Mouse (Mus musculus) activated CD4-positive, CD25-positive, alpha-beta regulatory T cell (primary cell): ENCODE data around the gene Rbm39. TPM values are rescaled to one million over a fixed set of nuclear protein-coding genes. Genes with fewer than 3 reads are reported as not detected.

Experiments used
- polyA plus RNA-seq, 2 experiments: library from polyadenylated mRNA; unstranded; fragments of 100-300 nt; shearing (Covaris generic); gene quantifications; one replicate each; pipeline ENCODE4 v1.2.1; 2017

Rbm39 gene
- 100 to 1,000 TPM; 791 to 895 TPM for polyA plus RNA-seq

DNA sequence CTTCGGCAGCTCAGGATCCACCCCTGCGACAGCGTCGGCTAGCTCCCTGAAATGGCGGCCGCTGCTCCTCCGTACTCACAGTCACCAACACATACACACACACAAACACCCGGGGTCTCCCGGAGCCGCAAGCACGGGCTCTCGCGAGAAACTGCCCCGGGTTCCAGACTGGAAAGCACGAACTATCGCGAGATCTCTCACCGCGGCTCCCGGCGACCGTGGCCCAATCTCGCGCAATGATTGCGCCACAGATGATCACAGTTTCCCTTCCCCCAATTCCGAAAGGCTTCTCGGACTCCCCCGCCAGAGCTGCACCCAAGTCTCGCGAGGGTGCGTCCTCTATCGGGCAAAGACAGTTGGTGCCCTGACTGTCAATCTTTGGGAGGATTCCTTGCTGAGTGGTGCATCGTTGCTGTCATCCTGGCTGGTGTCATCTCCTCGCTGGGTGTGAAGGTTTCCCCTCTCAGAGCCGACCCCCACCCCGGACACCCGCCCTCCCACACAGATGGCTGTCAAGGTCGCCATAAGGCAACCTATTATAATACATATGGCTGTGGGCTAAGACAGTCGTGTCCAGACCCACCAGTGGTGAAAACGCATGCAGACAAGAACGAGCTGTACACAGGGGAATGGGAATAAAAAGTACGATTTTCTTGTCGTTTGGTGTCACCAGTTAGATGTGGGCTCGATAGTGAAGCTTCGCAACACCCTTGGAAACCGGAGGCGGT, at the start of gene Rbm39:
TSS of gene Rbm39 (minus strand) at position 145 of the 728 bp plus-strand sequence.

GRCm38 (mm10) chr2:156196302-156197128, 16.5 kb upstream of the Rbm39 start, which contains the start of gene Phf20:
TSS of gene Phf20 (plus strand) at chr2:156196466.

GRCm38 (mm10) chr2:156143953-156144724, 35.9 kb downstream of the Rbm39 start, which contains the start of the genes Romo1 and Nfs1:
TSS of gene Romo1 (plus strand) at chr2:156144039.
TSS of gene Nfs1 (minus strand) at chr2:156144186.

GRCm38 (mm10) chr2:156126992-156127391, 53.0 kb downstream of the Rbm39 start, which contains the start of gene Gm28036:
TSS of gene Gm28036 (minus strand) at chr2:156127092.

DNA sequence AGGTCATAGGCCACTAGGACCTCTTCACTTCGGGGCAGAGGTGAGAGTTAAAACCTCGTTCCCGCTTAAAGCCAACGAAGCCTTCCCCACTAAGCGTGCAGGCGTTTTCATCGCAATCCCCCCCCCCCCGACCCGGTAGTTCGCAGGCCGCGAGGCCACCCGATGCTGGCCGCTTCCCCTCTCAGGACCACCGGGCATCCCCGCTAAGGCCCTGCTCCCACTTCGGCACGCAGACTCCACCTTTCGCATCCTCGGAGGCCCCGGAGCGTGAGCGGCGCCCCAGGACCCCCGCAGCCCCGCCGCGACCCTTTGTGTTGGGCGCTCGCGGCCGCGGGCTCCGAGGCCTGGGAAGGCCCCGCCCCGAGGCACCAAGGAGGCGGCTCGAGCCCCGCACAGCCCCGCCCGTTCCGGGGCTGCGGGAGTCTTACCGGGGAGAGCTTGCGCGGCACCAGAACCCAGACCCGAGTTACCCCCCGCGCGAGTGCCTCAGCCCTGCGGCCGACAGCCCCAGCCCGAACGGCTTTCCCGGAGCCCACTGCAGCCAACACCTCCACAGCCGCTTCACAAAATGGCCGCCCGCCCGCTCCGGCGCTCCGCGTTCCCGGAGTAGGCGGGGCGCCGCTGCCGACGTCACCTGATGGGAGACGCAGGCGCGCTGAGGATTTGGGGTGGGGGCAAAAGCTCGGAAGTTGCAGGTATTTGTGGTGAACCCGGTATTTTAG, 68.5 kb downstream of the Rbm39 start, which contains the start of the genes Cpne1 and Rbm12:
TSS of gene Cpne1 (minus strand) at position 608 of the 722 bp plus-strand sequence.
TSS of gene Rbm12 (minus strand) at position 621 of the 722 bp plus-strand sequence.

Other genes starting within 250 kb of the Rbm39 start
- 10 to 100 TPM; 26.6 to 30.4 TPM for gene Uqcc1, start 249.9 kb downstream of the Rbm39 start, polyA plus RNA-seq
- not detected for gene Gm15557, start 239.5 kb downstream of the Rbm39 start, polyA plus RNA-seq
- gene Gdf5, start 234.9 kb downstream of the Rbm39 start, polyA plus RNA-seq: not detected
- gene Cep250, start 223.8 kb downstream of the Rbm39 start, polyA plus RNA-seq: 10 to 100 TPM; 23.8 to 46.7 TPM
- 1 to 10 TPM; 1.4 to 2.1 TPM for gene 6430550D23Rik, start 172.3 kb downstream of the Rbm39 start, polyA plus RNA-seq
- 100 to 1,000 TPM; 132 to 136 TPM for gene Ergic3, start 172.2 kb downstream of the Rbm39 start, polyA plus RNA-seq
- gene Fer1l4, start 127.3 kb downstream of the Rbm39 start, polyA plus RNA-seq: under 1 TPM in 1 of 2 experiments, not detected in 1; 0.11 TPM
- gene Spag4, start 115.1 kb downstream of the Rbm39 start, polyA plus RNA-seq: under 1 TPM; 0.27 to 0.60 TPM
- 100 to 1,000 TPM in 1 of 2 experiments, 10 to 100 TPM in 1; 99.2 to 101 TPM for gene Cpne1, start 68.3 kb downstream of the Rbm39 start, polyA plus RNA-seq
- 10 to 100 TPM; 22.7 to 30.1 TPM for gene Rbm12, start 68.3 kb downstream of the Rbm39 start, polyA plus RNA-seq
- 10 to 100 TPM; 14.5 to 20.1 TPM for gene Gm28036, start 53.1 kb downstream of the Rbm39 start, polyA plus RNA-seq
- gene Romo1, start 36.2 kb downstream of the Rbm39 start, polyA plus RNA-seq: 100 to 1,000 TPM; 177 to 202 TPM
- gene Nfs1, start 36.1 kb downstream of the Rbm39 start, polyA plus RNA-seq: 10 to 100 TPM; 55.4 to 63.2 TPM
- 10 to 100 TPM; 53.5 to 76.8 TPM for gene Phf20, start 16.2 kb upstream of the Rbm39 start, polyA plus RNA-seq
- gene Cnbd2, start 132.1 kb upstream of the Rbm39 start, polyA plus RNA-seq: 1 to 10 TPM; 3.8 to 4.1 TPM
- 100 to 1,000 TPM; 151 to 181 TPM for gene Scand1, start 132.5 kb upstream of the Rbm39 start, polyA plus RNA-seq
- gene Epb41l1, start 240.7 kb upstream of the Rbm39 start, polyA plus RNA-seq: under 1 TPM; 0.33 to 0.77 TPM